Mouse (Mus musculus) layer of hippocampus, postnatal 14 days (tissue): ENCODE results near the gene St8sia2. TPM values are rescaled to one million over a fixed set of nuclear protein-coding genes. Genes with fewer than 3 reads are reported as not detected.

ENCODE experiments used
- DNase-seq, 2 experiments: peaks; one replicate each; pipeline ENCODE4 v3.0.0; 2021 to 2022; ENCODE audit warnings: low spot score in 2 of 2, mixed read lengths in 1 of 2
- total RNA-seq, 2 experiments: library from RNA; stranded (reverse); gene quantifications; 2 replicates each; pipeline ENCODE4 v1.2.3; 2021

St8sia2 gene
- total RNA-seq, 2 experiments from 2014 or later = 4.0 to 4.4 TPM

GRCm38 (mm10) chr7:73890891-73891610 is 122.4 kb downstream of the St8sia2 start:
- DNase-seq = no peak

- DNase-seq = no peak
These were observed 123.0 kb downstream of the St8sia2 start for GRCm38 (mm10) chr7:73890466-73890865.
